Mouse (Mus musculus) kidney, embryonic 15.5 days (tissue): Measurements from ENCODE around the gene Pde7b. TPM values are rescaled to one million over a fixed set of nuclear protein-coding genes. Genes with fewer than 3 reads are reported as not detected.

Experiments
- ATAC-seq: fragments of 200-750 bp; cut with Nextera tagmentation; replicated peaks from 2 replicates; pipeline ENCODE4 v1.8.0; 2017; ENCODE audit warnings: moderate TSS enrichment; ENCODE audit not compliant: low FRiP score
- H3K27ac ChIP-seq: fragments of 300-500 bp; sonication (generic); 2 replicates; pipeline ENCODE4 v1.5.1; 2015; ENCODE audit warnings: mild to moderate bottlenecking, inconsistent platforms
- H3K27me3 ChIP-seq: fragments of 300-500 bp; sonication (generic); 2 replicates; pipeline ENCODE4 v1.6.1; 2015; ENCODE audit warnings: inconsistent platforms
- H3K36me3 ChIP-seq: fragments of 300-500 bp; sonication (generic); 2 replicates; pipeline ENCODE4 v1.6.1; 2015; ENCODE audit warnings: inconsistent platforms
- H3K4me1 ChIP-seq: fragments of 300-500 bp; sonication (generic); 2 replicates; pipeline ENCODE4 v1.6.1; 2015; ENCODE audit warnings: inconsistent platforms
- H3K4me2 ChIP-seq: fragments of 300-500 bp; sonication (generic); 2 replicates; pipeline ENCODE4 v1.6.1; 2015; ENCODE audit warnings: moderate library complexity, mild to moderate bottlenecking, inconsistent platforms
- H3K4me3 ChIP-seq: fragments of 300-500 bp; sonication (generic); replicated peaks from 2 replicates; pipeline ENCODE4 v1.5.1; 2015; ENCODE audit warnings: mild to moderate bottlenecking, inconsistent platforms
- H3K9ac ChIP-seq: fragments of 300-500 bp; sonication (generic); 2 replicates; pipeline ENCODE4 v1.6.1; 2015; ENCODE audit warnings: mild to moderate bottlenecking, inconsistent platforms
- H3K9me3 ChIP-seq: fragments of 300-500 bp; sonication (generic); replicated peaks from 2 replicates; pipeline ENCODE4 v1.6.1; 2016; ENCODE audit warnings: inconsistent platforms
- WGBS: fragments of 180-500 bp; shearing (Covaris S2); methylation state at CpG from one replicate; pipeline ENCODE4 v1.1.7; 2015; ENCODE audit warnings: mixed read lengths; 5-methylcytosine and 5-hydroxymethylcytosine counted together
- polyA plus RNA-seq: library from polyadenylated mRNA; unstranded; fragments of >200 nt; fragmentation: Nextera tagmentation; extraction: Ambion mirVana; gene quantifications from 2 replicates; pipeline ENCODE4 v1.2.1, GENCODE M21; 2015

Pde7b gene
- polyA plus RNA-seq, 1 experiment from 2014 or later, result 5.3 TPM

DNA sequence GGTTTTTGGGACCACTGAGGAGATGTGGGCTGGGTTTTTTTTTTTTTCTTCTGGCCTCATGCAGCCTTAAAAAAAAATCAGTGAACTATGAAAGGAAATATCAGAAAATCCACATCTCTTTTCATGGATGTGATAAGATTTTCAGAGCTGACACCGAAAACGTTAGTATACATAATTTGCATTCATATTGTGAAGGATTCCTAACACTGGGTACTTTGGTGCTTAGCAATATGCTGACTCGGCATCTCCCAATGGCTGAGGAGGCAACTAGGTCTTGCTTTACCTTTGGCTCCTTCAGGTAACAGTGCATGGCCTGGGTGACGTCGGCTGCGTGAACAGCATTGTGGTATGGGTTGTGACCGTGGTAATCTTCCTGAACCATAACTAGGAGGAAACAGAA, 289.0 kb downstream of the Pde7b start:
- H3K4me3 ChIP-seq, result no peak overlapping the region
- no peak overlapping the region for H3K9ac ChIP-seq
- no peaks in the 10 kb centered on the region for H3K4me1 ChIP-seq
- WGBS, result 91% methylated on average over 7 of the region's 7 CpGs
- no peaks in the 10 kb centered on the region for H3K36me3 ChIP-seq
- no peak overlapping the region for H3K27ac ChIP-seq
- no peaks in the 10 kb centered on the region for H3K9me3 ChIP-seq
- H3K27me3 ChIP-seq, result no peaks in the 10 kb centered on the region
- no peak for ATAC-seq
- H3K4me2 ChIP-seq, result no peak overlapping the region

DNA sequence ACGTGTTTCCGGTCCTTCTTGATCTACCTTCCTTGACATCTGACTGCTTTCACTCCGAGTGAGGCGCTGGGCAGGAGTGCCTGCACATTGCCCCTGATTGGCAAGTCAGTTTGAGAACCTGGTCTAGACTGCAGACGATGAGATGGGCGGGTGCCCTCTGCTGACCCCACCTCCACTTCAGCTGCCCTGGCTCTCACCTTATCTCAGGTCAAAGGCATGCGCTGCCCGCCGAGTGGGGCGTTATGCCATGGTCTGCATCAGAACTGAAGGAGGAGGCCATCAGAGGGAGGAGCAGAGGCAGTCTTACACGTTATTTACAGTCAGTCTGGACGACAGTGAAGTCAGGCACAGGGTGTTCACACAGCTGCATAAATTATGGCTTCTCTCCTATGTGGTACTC, 293.5 kb downstream of the Pde7b start:
- ATAC-seq, result no peak
- no peak overlapping the region for H3K27ac ChIP-seq
- H3K4me1 ChIP-seq, result no peaks in the 10 kb centered on the region
- no peaks in the 10 kb centered on the region for H3K36me3 ChIP-seq
- H3K4me3 ChIP-seq, result no peak overlapping the region
- no peaks in the 10 kb centered on the region for H3K9me3 ChIP-seq
- H3K9ac ChIP-seq, result no peak overlapping the region
- WGBS, result 58% methylated on average over 12 of the region's 12 CpGs
- H3K4me2 ChIP-seq, result no peak overlapping the region
- no peaks in the 10 kb centered on the region for H3K27me3 ChIP-seq

DNA sequence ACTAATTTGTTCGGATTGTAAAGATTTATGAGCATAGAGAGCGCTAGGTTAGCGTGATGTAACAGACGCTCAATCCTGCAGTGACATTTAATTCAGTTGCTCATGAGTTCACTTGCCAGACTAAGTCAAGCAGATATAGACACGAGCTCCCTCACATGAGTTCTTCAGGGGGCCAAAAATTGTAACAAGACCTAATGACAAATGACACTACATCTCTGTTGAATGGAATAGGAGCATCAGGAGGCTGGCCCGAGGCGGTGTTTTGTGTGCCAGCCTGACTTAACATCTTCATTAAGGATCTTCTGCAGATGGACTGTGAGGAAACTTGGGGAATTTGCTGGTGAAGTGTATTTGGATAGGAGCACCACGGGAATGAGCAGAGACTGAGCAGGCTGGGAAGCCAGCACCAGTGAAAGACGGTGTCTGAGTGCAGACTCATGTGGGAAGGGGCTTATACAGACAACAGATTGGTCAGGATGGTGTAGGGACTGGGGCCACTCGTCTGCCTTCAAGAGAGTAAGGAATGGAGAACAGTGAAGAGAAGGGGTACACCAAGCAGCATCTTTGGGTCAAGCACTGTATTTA, 303.5 kb downstream of the Pde7b start:
- Histone ChIP-seq H3K4me1 (peaks cover 6% of the 10 kb centered on the region; the same call in 1 of the 2 replicates), H3K36me3 (no peaks in the 10 kb centered on the region), H3K4me3 (no peak overlapping the region), H3K4me2 (no peak overlapping the region), H3K9ac (no peak overlapping the region), H3K27ac (no peak overlapping the region), H3K27me3 (no peaks in the 10 kb centered on the region), H3K9me3 (no peaks in the 10 kb centered on the region)
- ATAC-seq, result no peak
- WGBS, result 65% methylated on average over 10 of the region's 10 CpGs

DNA sequence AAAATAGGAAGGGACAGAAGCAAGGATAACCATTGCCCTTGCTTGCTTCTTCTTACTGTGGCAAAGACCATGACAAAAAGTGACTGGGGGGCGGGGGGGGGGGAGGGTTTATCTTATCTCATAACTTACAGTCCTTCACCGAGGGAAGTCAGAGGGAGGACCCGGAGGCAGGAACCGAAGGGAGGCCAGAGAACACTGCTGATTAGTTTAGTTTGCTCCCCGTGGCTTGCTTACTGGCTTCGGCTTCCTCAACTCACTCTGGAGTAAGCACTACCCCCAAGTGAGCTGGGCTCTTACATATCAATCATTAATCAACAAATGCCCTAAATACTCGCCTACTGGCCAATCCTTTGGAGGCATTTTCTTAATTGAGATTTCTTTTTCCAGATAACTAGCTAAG, 304.6 kb downstream of the Pde7b start:
- H3K27me3 ChIP-seq, result no peaks in the 10 kb centered on the region
- peaks cover 6% of the 10 kb centered on the region; the same call in 1 of the 2 replicates for H3K4me1 ChIP-seq
- WGBS, result 50% methylated on average over 7 of the region's 7 CpGs
- H3K4me3 ChIP-seq, result no peak overlapping the region
- H3K4me2 ChIP-seq, result no peak overlapping the region
- no peaks in the 10 kb centered on the region for H3K36me3 ChIP-seq
- H3K9me3 ChIP-seq, result no peaks in the 10 kb centered on the region
- no peak for ATAC-seq
- H3K27ac ChIP-seq, result no peak overlapping the region
- H3K9ac ChIP-seq, result no peak overlapping the region

GRCm38 (mm10) chr10:20418856-20419219, 306.0 kb downstream of the Pde7b start:
- peak; percentile 43; the same call in 1 of the 2 replicates for ATAC-seq
- Histone ChIP-seq H3K4me3 (no peak overlapping the region), H3K36me3 (no peaks in the 10 kb centered on the region), H3K27ac (peak overlapping the region; percentile 39), H3K4me1 (peaks cover 6% of the 10 kb centered on the region; the same call in 1 of the 2 replicates), H3K27me3 (no peaks in the 10 kb centered on the region), H3K9me3 (no peaks in the 10 kb centered on the region), H3K9ac (no peak overlapping the region), H3K4me2 (no peak overlapping the region)
- WGBS, result 54% methylated on average over 10 of the region's 10 CpGs

DNA sequence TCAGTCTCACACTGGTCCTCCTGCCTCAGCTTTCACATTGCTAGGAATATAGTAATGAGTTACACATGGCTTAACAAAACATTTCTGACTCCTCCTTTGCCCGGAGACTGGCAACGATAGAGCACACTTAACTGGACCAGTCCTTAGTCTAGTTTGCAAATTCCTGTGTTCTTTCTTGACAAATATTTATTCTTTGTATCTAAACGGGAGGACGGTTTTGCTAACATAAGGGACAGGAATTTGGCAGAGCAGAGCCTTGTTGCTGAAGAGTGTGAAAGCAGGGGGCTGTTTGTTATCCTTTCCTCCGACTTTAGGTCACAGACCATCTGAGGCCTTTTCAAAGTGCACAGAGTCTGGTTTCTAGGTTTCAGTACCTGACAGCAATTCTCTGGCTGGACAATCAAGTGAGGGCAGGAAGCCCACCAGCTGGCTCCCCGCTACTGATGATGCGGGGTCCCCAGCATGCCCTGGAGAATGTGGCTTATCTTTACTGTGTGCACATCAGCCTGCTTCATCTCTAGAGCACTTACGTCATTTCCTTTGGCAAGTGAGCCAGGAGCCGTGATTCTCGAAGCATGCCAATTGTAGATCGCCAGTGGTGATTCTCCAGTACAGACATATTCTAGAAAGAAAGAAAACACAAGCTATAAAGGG, 306.5 kb downstream of the Pde7b start:
- Histone ChIP-seq H3K9ac (no peak overlapping the region), H3K9me3 (no peaks in the 10 kb centered on the region), H3K4me2 (no peak overlapping the region), H3K27ac (peak overlapping the region; percentile 39), H3K27me3 (no peaks in the 10 kb centered on the region), H3K36me3 (no peaks in the 10 kb centered on the region), H3K4me3 (no peak overlapping the region), H3K4me1 (peaks cover 6% of the 10 kb centered on the region; the same call in 1 of the 2 replicates)
- ATAC-seq, result no peak; the same call in 1 of the 2 replicates
- 42% methylated on average over 11 of the region's 11 CpGs for WGBS

GRCm38 (mm10) chr10:20409181-20409580, 315.7 kb downstream of the Pde7b start:
- H3K9ac ChIP-seq, result no peak overlapping the region

GRCm38 (mm10) chr10:20408336-20408735, 316.5 kb downstream of the Pde7b start:
- Histone ChIP-seq H3K27me3 (no peaks in the 10 kb centered on the region), H3K9ac (no peak overlapping the region), H3K27ac (no peak overlapping the region), H3K36me3 (peaks cover 7% of the 10 kb centered on the region; the same call in 1 of the 2 replicates), H3K4me2 (no peak overlapping the region), H3K4me3 (no peak overlapping the region), H3K9me3 (no peaks in the 10 kb centered on the region), H3K4me1 (no peaks in the 10 kb centered on the region)
- 48% methylated on average over 3 of the region's 3 CpGs for WGBS
- ATAC-seq, result no peak

More at GRCm38 (mm10) chr10:20409181-20409580, 315.7 kb downstream of the Pde7b start:
- no peaks in the 10 kb centered on the region for H3K27me3 ChIP-seq
- no peaks in the 10 kb centered on the region for H3K9me3 ChIP-seq
- no peak overlapping the region for H3K4me2 ChIP-seq
- no peak overlapping the region for H3K27ac ChIP-seq
- no peaks in the 10 kb centered on the region for H3K4me1 ChIP-seq
- ATAC-seq, result no peak
- no peak overlapping the region for H3K4me3 ChIP-seq
- H3K36me3 ChIP-seq, result peaks cover 7% of the 10 kb centered on the region; the same call in 1 of the 2 replicates
- WGBS, result 72% methylated on average over 10 of the region's 10 CpGs

- ATAC-seq, result peak; percentile 40; the same call in 1 of the 2 replicates
- WGBS, result 90% methylated on average over 2 of the region's 2 CpGs
Observed at GRCm38 (mm10) chr10:20405471-20405870, 319.4 kb downstream of the Pde7b start.

GRCm38 (mm10) chr10:20402941-20403340, 321.9 kb downstream of the Pde7b start:
- no peak for ATAC-seq
- H3K27me3 ChIP-seq, result no peaks in the 10 kb centered on the region
- no peak overlapping the region for H3K9ac ChIP-seq
- no peak overlapping the region for H3K4me2 ChIP-seq
- no peak overlapping the region for H3K4me3 ChIP-seq
- no peak overlapping the region for H3K27ac ChIP-seq
- WGBS, result 81% methylated on average over 5 of the region's 5 CpGs
- 0 out of 2 replicates have a peak, but pooled peaks cover 2% of the 10 kb centered on the region for H3K4me1 ChIP-seq
- H3K9me3 ChIP-seq, result no peaks in the 10 kb centered on the region
- H3K36me3 ChIP-seq, result no peaks in the 10 kb centered on the region

More at GRCm38 (mm10) chr10:20405471-20405870, 319.4 kb downstream of the Pde7b start:
- H3K4me3 ChIP-seq, result no peak overlapping the region
- H3K36me3 ChIP-seq, result no peaks in the 10 kb centered on the region
- H3K27me3 ChIP-seq, result no peaks in the 10 kb centered on the region
- H3K4me1 ChIP-seq, result no peaks in the 10 kb centered on the region
- no peaks in the 10 kb centered on the region for H3K9me3 ChIP-seq
- no peak overlapping the region for H3K27ac ChIP-seq
- H3K9ac ChIP-seq, result no peak overlapping the region
- H3K4me2 ChIP-seq, result no peak overlapping the region

DNA sequence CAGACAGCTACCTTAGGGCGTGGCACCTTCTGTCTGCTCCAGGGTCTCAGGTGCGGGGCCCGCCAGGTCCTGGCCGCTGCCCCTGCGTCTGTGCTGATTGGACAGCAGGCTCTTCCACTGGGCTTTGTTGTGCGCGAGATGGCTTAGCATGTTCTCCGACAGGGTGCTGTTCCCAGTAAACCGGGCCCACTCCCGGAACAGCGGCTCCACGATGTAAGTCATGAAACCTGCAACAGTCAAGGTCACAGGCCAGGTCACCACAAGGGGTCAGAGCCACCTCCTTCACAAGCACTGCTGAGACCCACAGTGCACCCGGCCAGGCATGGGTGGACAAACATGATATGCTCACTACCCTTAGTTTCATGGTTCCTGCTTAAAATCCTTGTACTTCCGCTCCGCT, 324.5 kb downstream of the Pde7b start:
- Histone ChIP-seq H3K36me3 (no peaks in the 10 kb centered on the region), H3K4me3 (no peak overlapping the region), H3K4me1 (0 out of 2 replicates have a peak, but pooled peaks cover 2% of the 10 kb centered on the region), H3K9ac (no peak overlapping the region), H3K27me3 (no peaks in the 10 kb centered on the region), H3K9me3 (no peaks in the 10 kb centered on the region), H3K27ac (no peak overlapping the region), H3K4me2 (0 out of 2 replicates have a peak overlapping the region, but pooled peaks have one; percentile 1)
- WGBS, result 72% methylated on average over 15 of the region's 15 CpGs
- no peak for ATAC-seq

- ATAC-seq, result no peak
- no peaks in the 10 kb centered on the region for H3K36me3 ChIP-seq
- 0 out of 2 replicates have a peak, but pooled peaks cover 2% of the 10 kb centered on the region for H3K4me1 ChIP-seq
- no peak overlapping the region for H3K4me3 ChIP-seq
- 52% methylated on average over 12 of the region's 12 CpGs for WGBS
- no peak overlapping the region for H3K4me2 ChIP-seq
- H3K9me3 ChIP-seq, result no peaks in the 10 kb centered on the region
- H3K27ac ChIP-seq, result no peak overlapping the region
- no peaks in the 10 kb centered on the region for H3K27me3 ChIP-seq
- no peak overlapping the region for H3K9ac ChIP-seq
Observed at GRCm38 (mm10) chr10:20398641-20399390, 326.1 kb downstream of the Pde7b start.
